ENCODE assay signal across 8 mouse cellular contexts in the genomic region with DNA sequence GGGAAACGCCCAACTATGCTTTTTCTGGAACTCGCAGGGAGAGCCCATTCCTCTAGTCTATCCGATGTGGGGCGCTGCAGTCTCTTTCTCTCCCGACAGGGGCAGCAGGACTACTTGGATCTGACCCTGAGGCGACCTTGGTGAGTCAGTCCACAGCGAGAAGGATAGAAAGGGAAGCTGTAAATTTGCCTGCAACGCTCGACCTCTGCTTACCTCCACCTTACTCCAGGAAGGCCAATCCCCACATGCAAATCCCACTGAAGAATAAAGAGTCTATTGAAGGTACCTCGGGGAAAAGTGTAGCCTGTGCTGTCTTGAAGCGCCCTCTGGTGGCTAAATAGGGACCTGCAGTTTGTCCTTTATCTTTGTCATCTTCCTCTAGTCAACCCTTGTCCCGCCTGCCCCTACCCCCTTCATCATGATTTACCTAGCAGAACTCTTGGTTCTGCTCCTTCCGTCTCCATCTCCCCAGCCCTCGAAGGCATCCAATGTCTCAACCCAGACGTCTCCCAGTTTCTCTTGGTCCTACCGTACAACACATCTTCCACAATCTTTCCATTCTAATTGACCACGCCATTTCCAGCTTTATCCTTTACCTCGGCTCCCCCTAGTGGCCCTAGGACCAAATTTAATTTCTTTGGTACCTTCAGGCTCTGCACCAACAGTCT. TPM values are rescaled to one million over a fixed set of nuclear protein-coding genes. Genes with fewer than 3 reads are reported as not detected.
DNase-seq lines count a peak whose midpoint lies in the region; ATAC-seq and TF ChIP-seq lines count a peak whose summit lies in the region.

No protein-coding gene starts in this region.

- H3K36me3 ChIP-seq in embryonic facial prominence, embryonic 15.5 days = no peaks in the 10 kb centered on the region
- no peaks in the 10 kb centered on the region for H3K36me3 ChIP-seq in kidney, embryonic 14.5 days (ENCODE audit: control insufficient read depth, insufficient read depth, low read length)
- no peaks in the 10 kb centered on the region for H3K36me3 ChIP-seq in limb, embryonic 15.5 days

- H3K4me1 ChIP-seq in bone marrow, adult 2 months (ENCODE audit: control insufficient read depth, insufficient read depth, low read length) = no peaks in the 10 kb centered on the region; the same call in none of the 2 replicates
- peaks cover 61% of the 10 kb centered on the region for H3K4me1 ChIP-seq in embryonic facial prominence, embryonic 15.5 days
- peaks cover 26% of the 10 kb centered on the region for H3K4me1 ChIP-seq in kidney, embryonic 14.5 days (ENCODE audit: control insufficient read depth, insufficient read depth, low read length)
- H3K4me1 ChIP-seq in limb, embryonic 15.5 days = peaks cover 60% of the 10 kb centered on the region

- no peak overlapping the region for H3K9ac ChIP-seq in embryonic facial prominence, embryonic 15.5 days
- H3K9ac ChIP-seq in kidney, embryonic 14.5 days (ENCODE audit: low read depth, low read length) = no peak overlapping the region
- no peak overlapping the region for H3K9ac ChIP-seq in limb, embryonic 15.5 days

- H3K27me3 ChIP-seq in embryonic facial prominence, embryonic 15.5 days = peaks cover 11% of the 10 kb centered on the region
- peaks cover under 1% of the 10 kb centered on the region; the same call in 1 of the 2 replicates for H3K27me3 ChIP-seq in kidney, embryonic 14.5 days (ENCODE audit: control insufficient read depth, insufficient read depth, low read length)
- H3K27me3 ChIP-seq in limb, embryonic 15.5 days = peaks cover 15% of the 10 kb centered on the region

- peak; percentile 24 for ATAC-seq in embryonic facial prominence, embryonic 15.5 days (ENCODE audit: insufficient number of reproducible peaks, low FRiP score, low TSS enrichment, low read depth)
- peak; percentile 38 for ATAC-seq in kidney, embryonic 14.5 days (ENCODE audit: low FRiP score, low TSS enrichment)
- peak; percentile 25; the same call in 1 of the 2 replicates for ATAC-seq in limb, embryonic 15.5 days (ENCODE audit: insufficient number of reproducible peaks, low FRiP score, low TSS enrichment, low read depth)

- peak overlapping the region; percentile 45 for H3K4me3 ChIP-seq in bone marrow, adult 2 months (replicated peaks; ENCODE audit: control insufficient read depth, low read depth, low read length)
- H3K4me3 ChIP-seq in embryonic facial prominence, embryonic 15.5 days (replicated peaks) = peak overlapping the region; percentile 46
- H3K4me3 ChIP-seq in kidney, embryonic 14.5 days (ENCODE audit: low read length) = peak overlapping the region; percentile 19
- peak overlapping the region; percentile 37 for H3K4me3 ChIP-seq in limb, embryonic 15.5 days

- WGBS in bone marrow, adult 2 months = under 1% methylated on average over 18 of the region's 18 CpGs
- WGBS in embryonic facial prominence, embryonic 15.5 days = under 1% methylated on average over 18 of the region's 18 CpGs
- 0% methylated on average over 18 of the region's 18 CpGs for WGBS in kidney, embryonic 14.5 days
- 1% methylated on average over 18 of the region's 18 CpGs for WGBS in limb, embryonic 15.5 days

- no peak for TF ChIP-seq POLR2A in bone marrow, adult 2 months (IDR thresholded peaks at IDR 0.05; ENCODE audit: borderline replicate concordance, control insufficient read depth, low read depth, low read length)

- peak; percentile 72 for TF ChIP-seq CTCF in bone marrow, adult 2 months (IDR thresholded peaks at IDR 0.05; ENCODE audit: control insufficient read depth, insufficient read depth, low read length)

- H3K9me3 ChIP-seq in embryonic facial prominence, embryonic 15.5 days (replicated peaks) = no peaks in the 10 kb centered on the region
- no peaks in the 10 kb centered on the region for H3K9me3 ChIP-seq in kidney, embryonic 14.5 days (ENCODE audit: control insufficient read depth, low read length)
- H3K9me3 ChIP-seq in limb, embryonic 15.5 days = no peaks in the 10 kb centered on the region

- H3K4me2 ChIP-seq in embryonic facial prominence, embryonic 15.5 days (replicated peaks) = peak overlapping the region; percentile 64
- H3K4me2 ChIP-seq in kidney, embryonic 14.5 days (replicated peaks; ENCODE audit: low read depth, low read length) = peak overlapping the region; percentile 37
- peak overlapping the region; percentile 53 for H3K4me2 ChIP-seq in limb, embryonic 15.5 days

- no peak overlapping the region for H3K27ac ChIP-seq in bone marrow, adult 2 months (ENCODE audit: control insufficient read depth, insufficient read depth, low read depth, low read length, poor library complexity)
- no peak overlapping the region for H3K27ac ChIP-seq in embryonic facial prominence, embryonic 15.5 days (replicated peaks)
- H3K27ac ChIP-seq in kidney, embryonic 14.5 days (ENCODE audit: low read depth, low read length) = no peak overlapping the region
- H3K27ac ChIP-seq in limb, embryonic 15.5 days = no peak overlapping the region

- peak; percentile 91 for DNase-seq in 416B (ENCODE audit: low read depth)
- peak; percentile 68 to 81 for DNase-seq in heart, adult 9 months (ENCODE audit: low spot score in 2 of 2)
- DNase-seq in monocyte, adult 2 months (ENCODE audit: low read depth in 1 of 2, low spot score in 2 of 2) = peak; percentile 33 to 66
- peak; percentile 81 to 85 for DNase-seq in spleen, postnatal 36 days (ENCODE audit: low spot score in 2 of 2)

RNA-seq across cellular contexts. Expression of gene Crb2, which starts 4.3 kb away (rescaled TPM):
- not detected in 2 replicates for polyA plus RNA-seq in bone marrow, adult 2 months (2011; ENCODE audit: insufficient read depth, insufficient read length, low replicate concordance, missing spikeins)
- polyA plus RNA-seq in embryonic facial prominence, embryonic 15.5 days (2015; fragmentation: Nextera tagmentation; extraction: Ambion mirVana) = 0.12 and 0.15 TPM in 2 replicates
- polyA plus RNA-seq in kidney, embryonic 14.5 days (2014; fragmentation: Nextera tagmentation; extraction: Ambion mirVana) = 2.2 and 3.2 TPM in 2 replicates
- 0.31 and 0.36 TPM in 2 replicates for polyA plus RNA-seq in limb, embryonic 15.5 days (2015; fragmentation: Nextera tagmentation; extraction: Ambion mirVana)
